Mouse (Mus musculus): Measurements from ENCODE around the gene Fhl2. TPM values are rescaled to one million over a fixed set of nuclear protein-coding genes. Genes with fewer than 3 reads are reported as not detected.
A peak's percentile ranks its signal among the peaks of the same experiment; 100 is the strongest.

Gene Fhl2
- total RNA-seq, 2 experiments from 2014 or later, result 28.0 to 33.3 TPM

DNA sequence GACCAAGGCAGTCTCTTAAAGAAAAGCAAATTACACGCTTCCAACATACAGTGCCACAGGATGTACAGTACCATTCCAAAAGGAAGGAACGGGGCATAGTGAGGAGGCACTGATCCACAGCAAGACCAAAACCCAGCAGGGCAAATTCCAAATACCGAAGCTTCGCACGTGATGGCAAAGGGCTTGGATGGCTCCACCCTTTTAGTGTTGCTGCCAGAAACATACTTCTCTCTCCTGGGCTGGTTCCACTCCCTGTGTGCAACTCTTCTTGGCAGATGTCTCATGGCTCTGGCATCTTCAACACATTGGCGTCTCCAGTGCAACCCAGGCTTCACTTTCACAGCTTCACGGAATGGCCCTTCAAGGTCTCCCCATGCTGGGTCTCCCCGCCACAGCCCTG is 79.3 kb downstream of the Fhl2 start:
- DNase-seq (ENCODE audit: low spot score in 2 of 2), result no peak

GRCm38 (mm10) chr1:43112882-43113281 is 83.9 kb downstream of the Fhl2 start:
- DNase-seq (ENCODE audit: low spot score in 2 of 2), result peak; percentile 42 to 50

GRCm38 (mm10) chr1:43110556-43110955 is 86.2 kb downstream of the Fhl2 start:
- peak in 1 of 2 experiments; percentile 55 for DNase-seq (ENCODE audit: low spot score in 2 of 2)

DNA sequence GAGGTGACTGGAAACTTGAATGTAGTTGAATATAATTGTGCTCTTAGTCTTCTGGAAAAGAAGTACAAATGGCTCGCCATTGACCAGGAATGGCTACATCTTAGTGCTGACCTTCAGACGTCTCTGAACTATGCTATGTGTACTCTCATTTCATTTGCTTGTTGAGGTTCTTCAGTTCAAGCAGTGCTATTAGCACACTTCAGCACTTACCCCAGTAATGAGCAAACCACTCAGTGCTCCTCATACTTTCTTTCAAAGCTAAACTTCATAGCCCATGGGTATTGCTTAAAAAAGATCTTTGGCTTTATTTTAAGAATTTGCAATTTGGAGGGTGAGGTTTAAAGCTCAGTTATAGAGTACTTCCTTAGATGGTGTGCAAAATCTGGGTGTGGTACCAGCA is 88.1 kb downstream of the Fhl2 start:
- no peak for DNase-seq (ENCODE audit: low spot score in 2 of 2)

DNA sequence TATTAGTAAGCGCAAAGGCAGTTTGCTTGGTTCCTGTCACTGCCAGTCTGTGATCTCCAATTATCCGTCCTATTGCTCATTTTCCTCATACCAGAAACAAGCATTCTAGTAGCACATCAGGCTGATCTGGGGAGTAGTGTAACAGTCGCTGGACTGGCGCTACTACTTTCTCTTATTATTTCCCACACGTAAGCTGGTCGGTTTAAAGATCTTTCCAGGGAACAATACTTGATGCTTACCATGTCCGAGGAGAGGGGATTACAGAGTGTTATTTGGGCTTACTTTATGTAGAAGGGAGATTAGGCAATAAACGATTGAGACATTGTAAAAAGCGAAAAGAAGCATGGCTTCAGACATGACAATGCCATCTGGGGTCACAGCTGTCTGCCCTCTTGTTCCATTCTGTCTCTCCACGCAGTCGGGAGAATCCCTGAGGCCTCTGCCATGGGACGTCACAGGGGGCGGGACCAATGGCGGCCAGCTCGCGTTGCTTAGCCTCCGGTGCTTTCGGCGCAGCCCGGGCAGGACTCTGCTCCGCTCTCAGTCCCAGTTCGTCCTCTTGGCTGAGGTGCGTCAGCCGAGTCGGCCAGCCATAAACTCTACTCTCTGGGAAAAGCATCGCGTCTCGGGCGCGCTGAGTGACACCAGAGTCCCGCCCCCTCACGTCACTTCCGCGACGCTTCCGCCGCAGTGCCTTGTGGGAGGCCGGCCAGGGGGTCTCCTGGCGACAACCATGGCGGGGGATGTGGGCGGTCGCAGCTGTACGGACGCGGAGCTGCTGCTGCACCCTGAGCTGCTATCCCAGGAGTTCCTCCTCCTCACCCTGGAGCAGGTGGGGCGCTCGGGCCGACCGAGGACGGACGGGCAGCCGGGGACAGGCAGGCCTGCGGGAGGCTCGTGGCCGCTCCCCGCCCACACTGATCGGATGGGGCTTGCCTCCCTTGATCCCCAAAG is 98.5 kb downstream of the Fhl2 start, which contains the start of the genes Tgfbrap1 and AI597479:
Tgfbrap1 (minus strand) TSS at position 607 of the 954 bp plus-strand sequence.
AI597479 (plus strand) TSS at position 680 of the 954 bp plus-strand sequence.
- DNase-seq (ENCODE audit: low spot score in 2 of 2), result peak; percentile 85 to 93

DNA sequence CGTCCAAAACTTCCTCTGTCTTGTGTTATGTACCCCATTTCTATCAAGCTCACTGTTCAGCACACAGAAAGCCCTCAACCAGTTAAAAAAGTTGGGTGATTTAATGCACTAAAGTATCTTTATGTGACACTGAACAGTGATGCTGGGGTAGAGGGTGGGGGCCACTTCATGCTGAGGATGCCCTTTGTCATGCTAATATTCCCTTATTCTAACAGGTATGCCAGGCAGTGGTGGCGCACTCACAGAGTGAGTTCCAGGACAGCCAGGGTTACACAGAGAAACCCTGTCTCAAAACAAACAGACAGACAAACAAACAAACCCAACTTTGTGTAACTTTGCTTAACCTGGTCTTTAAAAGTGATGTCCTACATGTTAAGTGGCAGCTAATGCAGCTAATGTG is 102.6 kb downstream of the Fhl2 start:
- DNase-seq (ENCODE audit: low spot score in 2 of 2), result no peak

DNA sequence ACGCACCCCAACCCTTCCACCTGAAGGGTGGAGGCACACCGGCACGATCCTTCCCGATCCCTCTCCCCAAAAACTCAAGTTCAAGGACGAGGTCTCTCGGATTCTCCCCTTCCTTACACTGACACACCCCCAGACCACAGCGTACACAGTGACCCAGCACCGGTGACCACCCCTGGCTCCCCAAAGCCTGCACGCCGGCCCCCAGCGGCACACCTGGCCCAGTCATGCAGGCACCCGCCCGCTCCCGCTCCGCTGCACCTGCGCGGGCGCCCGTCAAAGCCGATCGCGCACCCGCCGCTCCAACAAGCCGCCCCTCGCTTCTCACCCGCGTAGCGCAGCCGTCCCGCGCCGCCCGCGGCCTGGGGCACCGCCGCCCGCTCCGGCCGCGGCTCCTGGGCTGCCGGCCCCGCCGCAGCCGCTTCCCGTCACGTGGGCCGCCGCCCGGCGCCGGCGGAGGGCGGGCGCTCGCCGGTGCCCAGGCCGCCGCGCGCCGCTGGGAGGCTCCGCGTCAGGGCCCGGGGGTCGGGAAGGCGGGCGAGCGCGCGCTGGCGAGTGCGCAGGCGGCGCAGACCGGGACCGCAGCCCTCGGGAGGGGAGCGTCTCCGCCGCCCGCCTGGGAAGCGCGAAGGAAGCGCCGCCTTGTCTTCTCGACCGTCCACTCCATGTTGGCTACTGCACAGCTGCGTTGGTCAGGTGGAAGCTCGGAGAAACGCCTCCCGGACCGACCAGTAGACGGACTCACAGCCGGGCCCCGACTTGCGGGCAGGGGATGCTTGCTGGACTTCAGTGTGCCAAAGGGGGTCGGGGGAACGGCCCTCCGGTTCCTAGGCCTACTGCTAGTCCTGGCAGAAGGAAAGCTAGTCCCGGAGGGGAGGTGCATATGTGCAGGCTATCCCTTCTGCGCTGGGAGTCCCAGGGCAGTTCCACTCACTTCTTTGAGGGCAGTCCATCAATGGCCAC is 104.4 kb downstream of the Fhl2 start:
- DNase-seq (ENCODE audit: low spot score in 2 of 2), result peak; percentile 39 to 64

DNA sequence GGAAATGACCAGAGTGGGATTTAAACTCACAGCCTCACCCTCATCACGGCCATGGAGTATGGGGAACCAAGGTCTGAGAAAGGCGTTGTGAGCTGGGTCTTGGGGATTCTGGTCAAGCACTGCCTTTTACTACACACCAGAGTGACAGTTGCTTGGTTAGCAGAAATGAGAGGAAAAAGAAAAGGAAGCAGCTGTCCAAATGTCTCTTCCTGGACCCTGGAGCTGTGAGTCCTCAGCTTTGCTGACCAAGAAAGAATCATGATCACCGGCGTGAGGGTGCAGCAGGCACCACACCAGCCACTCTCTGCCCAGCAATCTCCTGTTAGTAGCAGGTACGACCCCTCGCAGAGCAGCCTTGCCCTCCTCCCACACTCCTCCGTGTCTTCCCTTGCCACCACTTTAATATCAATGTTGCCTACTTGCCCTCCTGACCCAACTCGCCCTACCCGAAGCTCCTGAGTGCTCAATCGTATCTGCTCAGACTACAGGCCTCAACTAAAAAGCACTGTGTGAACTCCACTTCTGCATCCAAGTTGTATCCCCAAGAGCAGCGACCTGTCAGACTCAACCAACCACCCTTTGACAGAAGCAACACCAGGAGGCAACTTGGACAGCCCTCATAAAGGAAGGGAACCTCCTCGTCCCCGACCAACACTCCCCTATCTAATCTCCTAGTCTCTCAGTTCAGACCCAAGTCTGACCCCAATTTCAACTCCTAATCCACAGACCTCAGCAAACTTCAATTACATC is 105.3 kb downstream of the Fhl2 start:
- DNase-seq (ENCODE audit: low spot score in 2 of 2), result no peak

DNA sequence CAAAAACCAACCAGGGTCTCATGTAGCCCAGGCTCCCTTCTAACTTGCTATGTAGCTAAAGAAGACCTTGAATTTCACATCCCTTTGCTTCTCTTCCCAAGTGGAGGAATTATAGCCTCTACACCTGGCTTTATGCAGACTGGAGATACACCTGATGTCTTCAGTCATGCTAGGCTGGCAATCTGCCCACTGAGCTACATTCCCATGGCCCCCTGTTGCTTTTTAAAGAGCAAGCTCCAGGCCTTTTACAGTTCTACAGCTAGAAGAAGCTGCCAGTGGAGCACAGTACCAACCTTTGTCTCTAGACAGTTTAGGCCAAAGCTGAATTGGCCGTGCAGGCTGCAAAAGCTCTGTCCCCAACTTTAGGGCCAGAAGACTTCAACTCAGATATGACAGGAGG is 106.4 kb downstream of the Fhl2 start:
- no peak for DNase-seq (ENCODE audit: low spot score in 2 of 2)

DNA sequence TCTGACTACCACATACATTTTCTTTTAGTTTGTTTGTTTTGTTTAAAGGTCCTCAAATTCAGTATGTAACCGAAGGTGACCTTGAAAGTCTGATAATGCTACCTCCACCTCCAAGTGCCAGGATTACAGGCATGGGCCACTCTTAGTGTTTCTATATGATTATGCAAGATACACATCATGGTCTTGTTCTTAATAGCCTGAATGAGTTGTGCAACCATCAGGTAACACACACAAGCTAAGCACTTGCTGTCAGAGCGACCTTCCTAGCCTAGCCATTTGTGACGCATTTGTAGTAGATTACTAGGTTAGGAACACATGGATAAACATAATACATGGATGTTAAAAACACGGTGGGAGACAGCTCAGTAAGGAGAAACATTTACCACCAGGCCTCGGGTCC is 113.8 kb downstream of the Fhl2 start:
- no peak for DNase-seq (ENCODE audit: low spot score in 2 of 2)

DNA sequence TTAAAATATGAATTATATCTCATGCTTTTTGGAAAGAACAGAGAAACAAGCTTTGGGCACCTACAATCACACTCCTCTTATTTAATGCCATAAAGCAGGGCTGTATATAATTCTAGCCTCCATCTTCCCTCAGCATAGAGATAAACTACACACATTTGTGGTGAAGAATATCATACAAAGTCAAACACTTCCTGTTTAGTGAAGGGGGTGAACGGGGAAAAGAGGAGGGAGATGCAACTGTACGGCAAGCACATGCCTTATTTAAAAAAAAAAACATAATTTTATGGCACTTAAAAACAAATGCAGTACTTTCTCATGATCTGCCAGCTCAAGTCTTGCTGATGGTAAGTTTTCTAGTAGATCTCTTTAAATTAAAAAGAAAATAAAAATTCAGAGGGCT is 118.7 kb downstream of the Fhl2 start:
- DNase-seq (ENCODE audit: low spot score in 2 of 2), result no peak

DNA sequence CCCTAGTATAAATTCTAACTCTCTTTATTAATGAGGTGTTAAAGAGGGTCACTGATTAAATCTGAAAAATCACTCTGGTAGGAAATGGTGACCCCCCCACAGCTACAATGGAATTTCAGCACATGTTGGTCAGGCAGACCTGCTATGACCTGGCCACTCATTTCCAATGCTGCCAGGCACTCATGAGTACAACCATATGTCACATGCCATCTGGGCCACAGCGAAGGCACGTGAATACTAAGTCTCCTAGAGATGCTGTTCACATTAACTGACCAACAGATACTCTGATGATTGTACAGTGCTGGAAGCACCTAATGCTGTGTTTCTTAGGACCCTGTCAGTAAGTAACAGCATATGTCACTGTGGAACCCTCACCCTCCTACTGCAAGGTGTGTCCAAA is 122.0 kb downstream of the Fhl2 start:
- DNase-seq (ENCODE audit: low spot score in 2 of 2), result no peak

Other genes with a start within 250 kb of the Fhl2 start
- gene Gpr45, start 244.1 kb downstream of the Fhl2 start, total RNA-seq (2021), result under 1 TPM; 0.26 to 0.42 TPM
- 10 to 100 TPM; 15.2 to 17.0 TPM for gene Tgfbrap1, start 98.3 kb downstream of the Fhl2 start, total RNA-seq (2021)
- 10 to 100 TPM; 15.4 to 15.9 TPM for gene AI597479, start 98.3 kb downstream of the Fhl2 start, total RNA-seq (2021)
- gene Nck2, start 247.6 kb upstream of the Fhl2 start, total RNA-seq (2021), result 10 to 100 TPM; 40.6 to 46.5 TPM